Mouse (Mus musculus) embryonic fibroblast, embryonic 13.5 days (primary cell): Measurements from ENCODE around the gene Sh2d5. TPM values are rescaled to one million over a fixed set of nuclear protein-coding genes. Genes with fewer than 3 reads are reported as not detected.

ENCODE experiments used
- H3K27ac ChIP-seq: 2 replicates; pipeline ENCODE4 v1.5.1; 2012; ENCODE audit warnings: low read length, control low read depth, inconsistent platforms; ENCODE audit not compliant: insufficient read depth
- H3K4me1 ChIP-seq: 2 replicates; pipeline ENCODE4 v1.6.1; 2011; ENCODE audit warnings: low read length; ENCODE audit not compliant: control insufficient read depth, insufficient read depth
- H3K4me3 ChIP-seq: 2 replicates; pipeline ENCODE4 v1.5.1; 2011; ENCODE audit warnings: mild to moderate bottlenecking, control low read depth, low read length; ENCODE audit not compliant: insufficient read depth
- CTCF ChIP-seq: IDR thresholded peaks from 2 replicates; pipeline ENCODE4 v1.5.1; 2011; ENCODE audit warnings: mild to moderate bottlenecking, control low read depth, low read length, moderate library complexity, borderline replicate concordance; ENCODE audit not compliant: insufficient read depth
- POLR2A ChIP-seq: IDR thresholded peaks from 2 replicates; pipeline ENCODE4 v1.6.1; 2011; ENCODE audit warnings: low read depth, mild to moderate bottlenecking, control low read depth, low read length, moderate library complexity
- polyA plus RNA-seq: library from polyadenylated mRNA; stranded (reverse); fragments of >200 nt; gene quantifications from 2 replicates; pipeline ENCODE4 v1.2.4, GENCODE M21; 2011; ENCODE audit warnings: low read depth; ENCODE audit not compliant: missing spikeins, insufficient read length

Sh2d5 gene
- 0.42 and 0.68 TPM in 2 replicates for polyA plus RNA-seq

GRCm38 (mm10) chr4:138250088-138250960 is at the start of gene Sh2d5, which contains the start of gene Kif17:
Gene Sh2d5 (plus strand): TSS chr4:138250403.
Gene Kif17 (plus strand): TSS chr4:138250435.
- TF ChIP-seq CTCF (no peak), POLR2A (no peak)
- Histone ChIP-seq H3K4me1 (peaks cover 15% of the 10 kb centered on the region), H3K27ac (no peak within 1 kb of the TSS), H3K4me3 (peak within 1 kb of the TSS; percentile 13)

GRCm38 (mm10) chr4:138200769-138201168 is 49.4 kb upstream of the Sh2d5 start:
- Histone ChIP-seq H3K27ac (no peak overlapping the region), H3K4me3 (no peak overlapping the region), H3K4me1 (no peaks in the 10 kb centered on the region)
- TF ChIP-seq POLR2A: no peak
- TF ChIP-seq CTCF: no peak

GRCm38 (mm10) chr4:138201696-138202095 is 48.5 kb upstream of the Sh2d5 start:
- Histone ChIP-seq H3K27ac (no peak overlapping the region), H3K4me3 (no peak overlapping the region), H3K4me1 (no peaks in the 10 kb centered on the region)
- TF ChIP-seq POLR2A (no peak), CTCF (no peak)

GRCm38 (mm10) chr4:138210116-138210515 is 40.1 kb upstream of the Sh2d5 start:
- H3K4me1 ChIP-seq: no peaks in the 10 kb centered on the region
- no peak overlapping the region for H3K27ac ChIP-seq
- no peak overlapping the region for H3K4me3 ChIP-seq
- TF ChIP-seq POLR2A: no peak
- TF ChIP-seq CTCF: no peak

GRCm38 (mm10) chr4:138213861-138214260 is 36.3 kb upstream of the Sh2d5 start:
- Histone ChIP-seq H3K4me1 (peaks cover 5% of the 10 kb centered on the region; the same call in 1 of the 2 replicates), H3K4me3 (no peak overlapping the region), H3K27ac (peak overlapping the region; percentile 80)
- TF ChIP-seq CTCF (no peak), POLR2A (no peak)

- Histone ChIP-seq H3K4me1 (peaks cover 5% of the 10 kb centered on the region; the same call in 1 of the 2 replicates), H3K4me3 (peak overlapping the region; percentile 60), H3K27ac (peak overlapping the region; percentile 92)
- TF ChIP-seq POLR2A: no peak; the same call in 1 of the 2 replicates
- no peak for TF ChIP-seq CTCF
These were observed 34.5 kb upstream of the Sh2d5 start for GRCm38 (mm10) chr4:138215671-138216199.

GRCm38 (mm10) chr4:138216200-138216890 is 33.9 kb upstream of the Sh2d5 start, which contains the start of gene Hp1bp3:
Gene Hp1bp3 (plus strand): TSS chr4:138216296.
- TF ChIP-seq CTCF (no peak), POLR2A (peak; percentile 77)

GRCm38 (mm10) chr4:138216891-138217392 is 33.3 kb upstream of the Sh2d5 start:
- peak overlapping the region; percentile 95 for H3K4me3 ChIP-seq
- H3K27ac ChIP-seq: peak overlapping the region; percentile 95
- peaks cover 5% of the 10 kb centered on the region; the same call in 1 of the 2 replicates for H3K4me1 ChIP-seq
- TF ChIP-seq CTCF (no peak), POLR2A (peak; percentile 73)

More at GRCm38 (mm10) chr4:138216200-138216890, 33.9 kb upstream of the Sh2d5 start, which contains the start of gene Hp1bp3:
- H3K27ac ChIP-seq: peak within 1 kb of the TSS; percentile 95
- H3K4me3 ChIP-seq: peak within 1 kb of the TSS; percentile 95
- H3K4me1 ChIP-seq: peaks cover 5% of the 10 kb centered on the region; the same call in 1 of the 2 replicates

GRCm38 (mm10) chr4:138217441-138217840 is 32.8 kb upstream of the Sh2d5 start:
- Histone ChIP-seq H3K4me3 (peak overlapping the region; percentile 95), H3K27ac (peak overlapping the region; percentile 74), H3K4me1 (peaks cover 5% of the 10 kb centered on the region; the same call in 1 of the 2 replicates)
- TF ChIP-seq CTCF (no peak), POLR2A (no peak)
